ENCODE assay signal across 16 mouse cellular contexts in genomic region chr2:79482511-79482910, GRCm38 (mm10). TPM values are rescaled to one million over a fixed set of nuclear protein-coding genes. Genes with fewer than 3 reads are reported as not detected.
"Had no signal": no experiment of that assay in that cellular context is flagged by ENCODE, and none has a peak within 500 bp of the region (broad histone marks: within the 10 kb centered on the region; RNA-seq: fewer than 3 reads in every experiment).

No protein-coding gene starts in this region.

- DNase-seq: kidney, postnatal 36 days; lung, embryonic 14.5 days; lung, postnatal 10 days; lung, postnatal 4 days; midbrain, embryonic 14.5 days; right cerebral cortex, adult 18-20 months; right cerebral cortex, postnatal 25 days; thymus, postnatal 36 days had no signal

- H3K27ac ChIP-seq: kidney, postnatal 0 days; limb, embryonic 10.5 days; liver, embryonic 12.5 days; midbrain, embryonic 10.5 days; neural tube, embryonic 15.5 days had no signal

- H3K4me1 ChIP-seq: limb, embryonic 10.5 days; liver, embryonic 12.5 days; midbrain, embryonic 10.5 days; neural tube, embryonic 15.5 days had no signal

- H3K4me3 ChIP-seq: limb, embryonic 10.5 days; liver, embryonic 12.5 days; midbrain, embryonic 10.5 days; myocyte; neural tube, embryonic 15.5 days had no signal

- H3K27me3 ChIP-seq: liver, embryonic 12.5 days; neural tube, embryonic 15.5 days had no signal

- H3K36me3 ChIP-seq: limb, embryonic 10.5 days; liver, embryonic 12.5 days; midbrain, embryonic 10.5 days; neural tube, embryonic 15.5 days had no signal

- ATAC-seq: liver, embryonic 12.5 days had no signal

- H3K9me3 ChIP-seq: limb, embryonic 10.5 days; liver, embryonic 12.5 days; midbrain, embryonic 10.5 days; neural tube, embryonic 15.5 days had no signal

RNA-seq across cellular contexts. Expression of gene Cerkl, which starts 25.9 kb away (rescaled TPM):
- polyA plus RNA-seq: myocyte had no signal

RNA-seq across cellular contexts. Expression of gene Neurod1, which starts 26.0 kb away (rescaled TPM):
- total RNA-seq: megakaryocyte, adult 5-6 weeks had no signal
- polyA plus RNA-seq: kidney, postnatal 0 days; limb, embryonic 10.5 days; liver, embryonic 12.5 days; lung, embryonic 14.5 days; myocyte; thymus, postnatal 0 days had no signal
